Mouse (Mus musculus) Muller cell, postnatal 12 days (primary cell): ENCODE measurements around the gene Ddx21.

ENCODE experiments used
- DNase-seq: peaks from one replicate; pipeline ENCODE4 v3.0.0-alpha.2; 2015; ENCODE audit errors: inconsistent ontology term

Ddx21 gene

GRCm38 (mm10) chr10:62570126-62570871, 31.8 kb downstream of the Ddx21 start:
- no peak for DNase-seq

GRCm38 (mm10) chr10:62568861-62569260, 33.2 kb downstream of the Ddx21 start:
- no peak for DNase-seq

DNA sequence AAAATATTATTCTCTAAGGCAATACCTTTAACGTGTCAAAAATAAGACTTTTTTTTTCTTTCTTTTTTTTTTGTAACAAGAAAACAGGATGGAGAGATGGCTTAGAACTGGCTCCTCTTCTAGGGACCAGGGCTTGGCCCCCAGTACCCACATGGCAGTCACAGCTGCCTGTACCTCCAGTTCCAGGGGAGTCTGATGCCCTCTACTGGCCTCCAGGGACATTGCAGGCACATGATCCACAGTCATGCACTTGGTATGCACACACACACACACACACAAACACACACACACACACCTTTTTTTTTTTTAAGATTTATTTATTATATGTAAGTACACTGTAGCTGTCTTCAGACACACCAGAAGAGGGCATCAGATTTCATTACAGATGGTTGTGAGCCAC, 44.3 kb downstream of the Ddx21 start:
- DNase-seq = no peak

DNA sequence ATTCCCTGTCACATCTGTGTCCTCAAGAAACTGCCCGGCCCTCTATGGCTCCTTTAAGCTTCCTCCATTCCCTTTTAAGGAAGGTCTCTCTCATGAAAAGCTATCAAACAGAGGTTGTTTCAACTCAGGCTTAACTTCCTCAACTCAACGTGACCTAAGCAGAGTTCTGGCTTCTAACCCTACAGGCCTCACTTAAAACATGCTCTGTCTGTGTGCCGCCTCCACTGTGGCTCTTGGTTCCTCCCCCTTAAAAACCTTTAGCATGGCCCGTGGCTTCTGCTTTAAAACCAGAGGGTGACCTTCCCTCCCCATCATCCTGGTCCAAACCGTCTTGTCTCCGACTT, 45.6 kb downstream of the Ddx21 start:
- no peak for DNase-seq

DNA sequence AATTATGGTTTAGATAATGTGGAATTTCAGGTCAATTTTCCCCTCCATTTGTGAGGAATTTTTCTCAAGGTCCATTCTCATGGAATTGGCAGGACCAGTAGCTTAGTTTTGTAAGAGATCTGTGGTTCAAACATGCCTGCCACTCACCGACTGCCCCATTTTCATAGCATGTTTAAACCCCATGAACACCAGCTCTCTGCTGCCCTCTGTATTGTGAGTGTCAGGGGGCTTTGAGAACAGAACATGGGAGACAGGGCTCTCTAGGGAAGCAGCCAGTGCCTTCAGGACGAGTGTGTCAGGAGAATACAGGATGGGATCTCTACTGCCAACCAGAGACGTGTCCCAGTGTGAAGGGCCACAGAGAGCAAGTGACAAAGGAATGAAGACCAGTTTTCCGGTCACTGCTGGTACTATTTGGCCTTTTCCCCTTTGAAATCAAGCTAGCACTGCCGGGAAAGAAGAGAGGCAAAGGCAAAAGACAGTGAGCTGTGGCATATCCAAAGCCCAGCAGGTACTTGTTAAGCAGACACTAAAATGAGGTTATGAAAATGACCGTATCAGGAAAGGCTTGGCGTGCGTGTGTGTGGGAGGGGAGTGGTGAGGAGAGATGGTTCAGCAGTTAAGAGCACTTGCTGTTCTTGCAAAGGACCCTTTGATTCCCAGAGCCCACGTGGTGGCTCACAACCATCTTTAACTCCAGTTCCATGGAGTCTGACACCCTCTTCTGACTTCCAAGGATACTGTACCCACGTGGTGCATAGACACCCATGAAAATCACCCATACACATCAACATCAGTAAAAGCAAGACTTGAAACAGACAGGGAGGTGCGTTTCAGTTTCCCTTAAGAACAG, 46.1 kb downstream of the Ddx21 start:
- DNase-seq = no peak

GRCm38 (mm10) chr10:62553611-62554091, 48.4 kb downstream of the Ddx21 start:
- no peak for DNase-seq

DNA sequence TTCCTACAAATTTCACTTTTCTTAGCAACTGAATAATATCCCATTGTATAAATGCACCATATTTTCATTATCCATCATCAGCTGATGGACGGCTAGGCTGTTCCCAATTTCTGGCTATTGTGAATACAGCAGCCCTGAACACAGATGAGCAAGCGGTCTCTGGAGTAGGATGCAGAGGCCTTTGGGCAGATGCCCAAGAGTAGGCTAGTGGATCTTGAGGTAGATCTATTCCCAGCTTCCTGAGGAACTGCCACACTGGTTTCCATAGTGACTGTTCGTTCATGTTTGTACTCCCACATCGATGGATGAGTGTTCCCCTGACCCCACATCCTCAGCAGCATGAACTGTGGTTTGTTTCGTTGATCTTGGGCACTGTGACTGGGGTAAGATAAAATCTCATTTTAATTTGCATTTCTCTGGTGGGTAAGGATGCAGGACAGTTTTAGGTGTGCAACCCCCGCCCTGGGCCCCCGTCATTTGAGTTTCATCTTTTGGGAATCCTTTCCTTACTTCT, 51.2 kb downstream of the Ddx21 start:
- DNase-seq = no peak

- DNase-seq = peak; percentile 55
These were observed 52.4 kb downstream of the Ddx21 start for GRCm38 (mm10) chr10:62549523-62550166.

DNA sequence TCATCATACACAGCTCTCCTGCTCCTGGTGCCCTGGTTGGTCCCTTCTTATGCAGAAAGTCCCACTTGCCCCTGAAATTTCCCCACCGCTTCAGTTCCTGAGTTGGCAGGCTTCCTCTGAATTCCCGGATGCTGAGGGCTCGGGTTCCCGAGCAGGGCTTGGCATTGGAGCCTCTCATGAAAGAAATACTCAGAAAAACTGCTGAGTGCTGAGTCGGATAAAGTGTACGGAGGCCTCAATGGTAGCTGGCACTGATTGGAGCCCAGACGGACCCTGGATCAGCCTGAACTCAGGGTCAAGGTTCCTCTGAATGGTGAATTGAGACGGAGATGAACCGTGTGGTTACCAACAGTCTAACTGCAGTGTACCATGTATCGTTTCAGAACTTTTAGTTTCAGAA, 55.6 kb downstream of the Ddx21 start:
- peak; percentile 40 for DNase-seq

DNA sequence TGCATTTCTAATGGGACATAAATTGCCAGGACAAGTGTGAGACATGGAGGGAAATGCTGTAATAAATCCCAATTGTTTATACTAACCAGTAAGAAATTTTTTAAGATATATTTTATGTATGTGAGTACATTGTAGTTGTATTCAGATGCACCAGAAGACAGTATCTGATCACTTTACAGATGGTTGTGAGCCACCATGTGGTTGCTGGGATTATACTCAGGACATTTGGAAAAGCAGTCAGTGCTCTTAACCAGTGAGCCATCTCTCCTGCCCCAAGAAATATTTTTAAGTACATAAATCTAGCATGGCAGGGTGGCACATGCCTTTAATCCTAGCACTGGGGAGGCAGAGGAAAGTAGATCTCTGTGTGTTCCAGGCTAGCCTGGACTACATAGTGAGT, 56.3 kb downstream of the Ddx21 start:
- DNase-seq = no peak

- DNase-seq = no peak
These were observed 57.8 kb downstream of the Ddx21 start for GRCm38 (mm10) chr10:62544316-62544715.

- DNase-seq = no peak
These were observed 58.7 kb downstream of the Ddx21 start for GRCm38 (mm10) chr10:62543399-62543808.

GRCm38 (mm10) chr10:62542928-62543327, 59.2 kb downstream of the Ddx21 start:
- DNase-seq = no peak

DNA sequence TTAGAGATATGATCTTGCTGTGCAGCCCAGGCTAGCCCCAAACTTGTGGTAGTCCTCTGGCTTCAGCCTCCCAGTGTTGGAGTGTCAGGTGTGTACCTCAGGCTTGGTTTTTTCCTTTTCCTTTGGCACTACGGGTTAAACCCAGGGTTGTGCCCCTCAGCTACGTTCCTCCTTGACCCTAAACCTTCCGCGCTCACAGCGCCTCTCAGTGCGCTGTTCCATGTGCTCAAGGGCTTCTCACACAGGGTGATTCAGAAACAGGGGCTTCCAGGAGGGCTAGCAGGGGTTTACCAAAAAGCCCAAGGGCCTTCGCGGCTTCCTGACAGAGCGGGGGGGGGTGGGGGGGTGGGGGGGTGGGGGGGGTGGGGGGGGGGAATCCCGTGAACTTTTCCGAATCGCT, 59.6 kb downstream of the Ddx21 start:
- no peak for DNase-seq

- no peak for DNase-seq
These were observed 60.6 kb downstream of the Ddx21 start for GRCm38 (mm10) chr10:62541499-62541898.

GRCm38 (mm10) chr10:62540800-62541199, 61.3 kb downstream of the Ddx21 start:
- no peak for DNase-seq

DNA sequence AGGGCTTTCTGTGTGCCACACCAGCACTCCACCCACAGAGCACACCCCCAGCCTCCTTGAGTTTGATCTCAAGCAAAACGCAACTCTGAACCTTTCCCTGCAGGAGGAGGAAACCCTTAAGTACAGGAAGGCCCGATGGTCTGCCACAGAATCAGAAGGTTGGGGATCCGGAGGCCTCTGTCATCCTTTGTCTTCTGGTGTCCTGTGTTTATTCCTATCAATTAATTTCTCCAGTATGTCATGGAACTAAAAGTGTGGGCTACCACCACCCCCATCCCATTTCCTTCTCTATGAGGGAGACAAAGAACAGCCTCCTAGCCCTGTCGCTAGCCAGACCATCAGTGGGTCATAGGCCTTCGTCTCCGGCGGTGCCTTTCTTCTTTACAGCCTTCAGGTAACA, 67.6 kb downstream of the Ddx21 start:
- DNase-seq = no peak

GRCm38 (mm10) chr10:62532832-62533231, 69.2 kb downstream of the Ddx21 start:
- peak; percentile 80 for DNase-seq
